Mouse (Mus musculus) midbrain, postnatal 0 days (tissue): ENCODE data around the gene Mrpl51. TPM values are rescaled to one million over a fixed set of nuclear protein-coding genes. Genes with fewer than 3 reads are reported as not detected.

Source experiments
- ATAC-seq: fragments of 200-750 bp; cut with Nextera tagmentation; 2 replicates; pipeline ENCODE4 v1.8.0; 2017; ENCODE audit warnings: moderate number of reproducible peaks, mild to moderate bottlenecking, moderate TSS enrichment, moderate library complexity; ENCODE audit not compliant: low FRiP score
- DNase-seq: peaks from one replicate; pipeline ENCODE4 v3.0.0-alpha.2; 2015; ENCODE audit warnings: low spot score
- H3K27ac ChIP-seq: fragments of 300-500 bp; sonication (generic); 2 replicates; pipeline ENCODE4 v1.5.1; 2014; ENCODE audit warnings: low read depth, mild to moderate bottlenecking, low read length, mixed read lengths
- H3K27me3 ChIP-seq: fragments of 300-500 bp; sonication (generic); 2 replicates; pipeline ENCODE4 v1.6.1; 2014; ENCODE audit warnings: low read length, control low read depth, mixed read lengths; ENCODE audit not compliant: insufficient read depth
- H3K36me3 ChIP-seq: fragments of 300-500 bp; sonication (generic); 2 replicates; pipeline ENCODE4 v1.6.1; 2014; ENCODE audit warnings: low read length, control low read depth, mixed read lengths; ENCODE audit not compliant: insufficient read depth
- H3K4me1 ChIP-seq: fragments of 300-500 bp; sonication (generic); 2 replicates; pipeline ENCODE4 v1.6.1; 2014; ENCODE audit warnings: mild to moderate bottlenecking, control low read depth, antibody characterized with exemption, low read length, mixed read lengths; ENCODE audit not compliant: insufficient read depth
- H3K4me2 ChIP-seq: fragments of 300-500 bp; sonication (generic); 2 replicates; pipeline ENCODE4 v1.6.1; 2014; ENCODE audit warnings: low read depth, mild to moderate bottlenecking, low read length, mixed read lengths; ENCODE audit not compliant: poor library complexity, severe bottlenecking
- H3K4me3 ChIP-seq: fragments of 300-500 bp; sonication (generic); 2 replicates; pipeline ENCODE4 v1.5.1; 2014; ENCODE audit warnings: low read depth, mild to moderate bottlenecking, low read length, moderate library complexity
- H3K9ac ChIP-seq: fragments of 300-500 bp; sonication (generic); replicated peaks from 2 replicates; pipeline ENCODE4 v1.6.1; 2014; ENCODE audit warnings: mild to moderate bottlenecking, low read length, moderate library complexity, mixed read lengths; ENCODE audit not compliant: poor library complexity, severe bottlenecking
- H3K9me3 ChIP-seq: fragments of 300-500 bp; sonication (generic); 2 replicates; pipeline ENCODE4 v1.6.1; 2016; ENCODE audit warnings: low read length, control low read depth
- CTCF ChIP-seq: IDR thresholded peaks from 2 replicates; pipeline ENCODE4 v1.5.1; 2016; ENCODE audit warnings: antibody characterized with exemption, mild to moderate bottlenecking
- WGBS: fragments of 180-500 bp; shearing (Covaris S2); extraction: QIAGEN DNeasy Blood & Tissue Kit; methylation state at CpG from one replicate; pipeline ENCODE4 v1.1.7; 2014; 5-methylcytosine and 5-hydroxymethylcytosine counted together
- polyA plus RNA-seq: library from polyadenylated mRNA; unstranded; fragments of >200 nt; fragmentation: Nextera tagmentation; extraction: Ambion mirVana; gene quantifications from 2 replicates; pipeline ENCODE4 v1.2.1, GENCODE M21; 2015
- total RNA-seq: library from RNA; depleted of rRNA; stranded (reverse); fragments of >200 nt; gene quantifications from 2 replicates; pipeline ENCODE4 v1.2.3, GENCODE M21; 2014

Mrpl51 gene
- total and polyA plus RNA-seq, 2 experiments from 2014 or later = 48.2 to 136 TPM

DNA sequence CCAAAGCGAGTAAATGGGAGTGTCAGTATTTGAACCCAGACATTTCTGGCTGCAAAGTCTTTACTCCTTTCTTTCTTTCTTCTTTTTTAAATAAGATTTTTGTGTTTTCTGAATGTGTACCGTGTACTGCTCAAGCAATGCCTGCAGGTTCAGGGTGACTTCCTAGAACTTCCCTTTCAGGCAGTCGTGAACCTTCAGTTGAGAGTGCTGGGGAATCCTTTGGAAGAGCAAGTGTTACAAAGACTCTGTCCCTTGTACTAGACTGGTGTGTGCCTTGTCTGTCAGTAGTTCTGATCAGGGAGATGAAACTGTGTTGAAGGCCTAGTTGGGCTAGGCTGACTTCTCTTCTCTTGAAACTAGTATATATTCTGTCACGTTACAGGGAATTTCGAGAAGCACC lies 1.2 kb downstream of the Mrpl51 start:
- Histone ChIP-seq H3K4me2 (peak overlapping the region; percentile 64), H3K9ac (peak overlapping the region; percentile 66), H3K27me3 (no peaks in the 10 kb centered on the region), H3K27ac (peak overlapping the region; percentile 98), H3K9me3 (no peaks in the 10 kb centered on the region), H3K4me1 (no peaks in the 10 kb centered on the region), H3K4me3 (peak overlapping the region; percentile 54), H3K36me3 (peaks cover 8% of the 10 kb centered on the region)
- TF ChIP-seq CTCF = no peak
- WGBS = 51% methylated on average over 5 of the region's 5 CpGs
- DNase-seq = no peak
- no peak for ATAC-seq

GRCm38 (mm10) chr6:125193390-125193789 lies 1.8 kb downstream of the Mrpl51 start:
- no peak overlapping the region for H3K4me2 ChIP-seq
- DNase-seq = no peak
- no peaks in the 10 kb centered on the region for H3K9me3 ChIP-seq
- no peaks in the 10 kb centered on the region for H3K4me1 ChIP-seq
- no peak for ATAC-seq
- H3K4me3 ChIP-seq = no peak overlapping the region
- H3K9ac ChIP-seq = no peak overlapping the region
- H3K27me3 ChIP-seq = no peaks in the 10 kb centered on the region
- H3K36me3 ChIP-seq = peaks cover 4% of the 10 kb centered on the region
- no peak overlapping the region for H3K27ac ChIP-seq
- no peak for TF ChIP-seq CTCF
- WGBS = 79% methylated on average over 7 of the region's 7 CpGs

DNA sequence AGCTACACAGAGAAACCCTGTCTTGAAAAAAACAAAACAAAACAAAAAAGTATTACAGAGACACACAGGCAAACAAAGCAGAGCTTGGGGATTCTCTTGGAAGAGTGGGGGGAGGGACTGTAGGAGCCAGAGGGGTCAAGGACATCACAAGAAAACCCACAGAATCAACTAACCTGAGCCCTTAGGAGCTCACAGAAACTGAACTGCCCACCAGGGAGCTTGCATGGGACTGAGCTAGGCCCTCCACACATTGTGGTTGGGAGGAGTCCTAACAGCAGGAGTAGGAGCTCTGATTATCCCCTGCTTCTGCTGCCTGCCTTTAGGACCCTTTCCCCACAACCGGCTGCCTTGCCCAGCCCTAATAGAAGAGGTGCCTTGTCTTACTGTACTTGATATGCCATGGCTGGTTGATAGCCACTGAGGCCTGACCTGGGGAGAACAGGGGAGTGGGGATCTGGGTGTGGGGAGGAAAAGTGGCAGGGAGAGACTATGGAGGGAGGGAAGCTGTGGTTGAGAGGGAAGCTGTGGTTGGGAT lies 4.0 kb downstream of the Mrpl51 start:
- TF ChIP-seq CTCF = no peak
- H3K27me3 ChIP-seq = no peaks in the 10 kb centered on the region
- no peak overlapping the region for H3K9ac ChIP-seq
- DNase-seq (no peak), ATAC-seq (no peak)
- no peak overlapping the region for H3K4me3 ChIP-seq
- 25% methylated on average over 1 of the region's 1 CpGs for WGBS
- no peaks in the 10 kb centered on the region for H3K9me3 ChIP-seq
- H3K4me1 ChIP-seq = no peaks in the 10 kb centered on the region
- no peak overlapping the region for H3K4me2 ChIP-seq
- H3K27ac ChIP-seq = no peak overlapping the region
- no peaks in the 10 kb centered on the region; the same call in none of the 2 replicates for H3K36me3 ChIP-seq

DNA sequence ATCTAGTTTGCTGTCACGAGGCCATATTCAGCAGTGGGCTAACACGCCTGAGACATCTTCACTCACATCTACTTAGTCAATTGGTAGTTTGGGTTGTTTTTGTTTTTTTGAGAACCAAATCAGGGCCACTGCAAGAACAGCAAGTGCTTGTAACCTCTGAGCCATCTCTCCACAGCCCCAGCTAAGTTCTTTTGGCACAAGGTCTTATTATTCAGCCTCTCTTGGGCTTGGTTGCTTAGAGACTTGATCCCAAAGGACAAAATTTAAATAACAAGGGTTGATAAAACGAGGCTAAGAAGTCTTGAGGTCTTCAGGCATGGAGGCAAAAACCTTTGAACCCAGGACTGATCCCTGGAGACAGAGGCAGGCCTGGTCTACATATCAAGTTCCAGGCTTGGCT lies 4.7 kb downstream of the Mrpl51 start:
- Histone ChIP-seq H3K27me3 (no peaks in the 10 kb centered on the region), H3K4me2 (no peak overlapping the region), H3K36me3 (no peaks in the 10 kb centered on the region; the same call in none of the 2 replicates), H3K9me3 (no peaks in the 10 kb centered on the region), H3K9ac (no peak overlapping the region), H3K4me1 (no peaks in the 10 kb centered on the region), H3K27ac (no peak overlapping the region), H3K4me3 (no peak overlapping the region)
- TF ChIP-seq CTCF = no peak
- peak; percentile 11 for DNase-seq
- ATAC-seq = no peak
- WGBS = 24% methylated on average over 3 of the region's 3 CpGs

- H3K27ac ChIP-seq = no peak overlapping the region
- H3K4me1 ChIP-seq = no peaks in the 10 kb centered on the region
- DNase-seq (no peak), ATAC-seq (no peak)
- 82% methylated on average over 5 of the region's 5 CpGs for WGBS
- no peak overlapping the region for H3K9ac ChIP-seq
- no peaks in the 10 kb centered on the region for H3K27me3 ChIP-seq
- no peak overlapping the region for H3K4me3 ChIP-seq
- no peaks in the 10 kb centered on the region for H3K9me3 ChIP-seq
- no peak for TF ChIP-seq CTCF
- no peaks in the 10 kb centered on the region; the same call in none of the 2 replicates for H3K36me3 ChIP-seq
- no peak overlapping the region for H3K4me2 ChIP-seq
Measured at GRCm38 (mm10) chr6:125197166-125197565, 5.6 kb downstream of the Mrpl51 start.

DNA sequence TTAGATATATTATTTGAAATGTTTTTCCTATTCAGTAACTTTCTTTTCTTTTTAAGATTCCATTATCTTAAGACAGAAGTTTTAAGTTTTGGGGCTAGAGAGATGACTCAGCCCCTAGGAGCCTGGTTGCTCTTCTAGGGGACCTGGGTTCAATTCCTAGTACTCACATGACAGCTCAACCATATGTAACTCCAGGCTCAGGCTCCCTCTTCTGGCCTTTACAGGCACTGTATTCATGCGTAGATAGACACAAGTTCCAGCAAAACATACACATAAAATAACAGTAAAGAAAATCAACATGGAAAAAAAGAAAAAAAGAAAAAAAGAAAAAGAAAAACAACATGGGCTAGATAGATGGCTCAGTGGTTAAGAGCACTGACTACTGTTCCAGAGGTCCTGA lies 18.8 kb downstream of the Mrpl51 start:
- TF ChIP-seq CTCF = no peak
- DNase-seq = no peak

More for the DNA sequence above, 18.8 kb downstream of the Mrpl51 start:
- no peak overlapping the region for H3K4me3 ChIP-seq
- ATAC-seq = no peak
- no peak overlapping the region for H3K9ac ChIP-seq
- H3K9me3 ChIP-seq = no peaks in the 10 kb centered on the region
- no peaks in the 10 kb centered on the region for H3K36me3 ChIP-seq
- no peaks in the 10 kb centered on the region for H3K27me3 ChIP-seq
- H3K4me1 ChIP-seq = no peaks in the 10 kb centered on the region
- 94% methylated on average over 1 of the region's 1 CpGs for WGBS
- no peak overlapping the region for H3K27ac ChIP-seq
- H3K4me2 ChIP-seq = no peak overlapping the region
